ENCODE assay signal across 14 mouse cellular contexts in genomic region chr1:181285600-181285999, GRCm38 (mm10).
DNase-seq lines count a peak whose midpoint lies in the region; ATAC-seq lines count a peak whose summit lies in the region.
"Had no signal": no experiment of that assay in that cellular context is flagged by ENCODE, and none has a peak within 500 bp of the region (broad histone marks: within the 10 kb centered on the region; RNA-seq: fewer than 3 reads in every experiment).

No protein-coding gene starts in this region.

- H3K36me3 ChIP-seq in embryonic facial prominence, embryonic 15.5 days = no peaks in the 10 kb centered on the region
- H3K36me3 ChIP-seq in forebrain, embryonic 12.5 days (replicated peaks) = no peaks in the 10 kb centered on the region

- 73% methylated on average over 8 of the region's 8 CpGs for WGBS in embryonic facial prominence, embryonic 15.5 days
- WGBS in forebrain, embryonic 12.5 days = 92% methylated on average over 8 of the region's 8 CpGs

- H3K4me2 ChIP-seq in embryonic facial prominence, embryonic 15.5 days (replicated peaks) = 0 out of 2 replicates have a peak overlapping the region, but pooled peaks have one; percentile 8
- no peak overlapping the region for H3K4me2 ChIP-seq in forebrain, embryonic 12.5 days
- H3K4me2 ChIP-seq: heart, embryonic 11.5 days had no signal

- no peak overlapping the region for H3K9ac ChIP-seq in embryonic facial prominence, embryonic 15.5 days
- H3K9ac ChIP-seq in forebrain, embryonic 12.5 days = no peak overlapping the region

- peak; percentile 25 for DNase-seq in kidney, adult 11 months
- no peak for DNase-seq in kidney, postnatal 10 days
- DNase-seq in brain, adult 2 months (ENCODE audit: low read depth, low spot score) = peak; percentile 46
- DNase-seq in layer of hippocampus, adult 9-11 months = peak; percentile 47
- DNase-seq in right cerebral cortex, postnatal 14 days = no peak
- DNase-seq in adrenal gland, postnatal 14 days = no peak
- DNase-seq: heart, postnatal 4 days; lung, adult 2 months; right cerebral cortex, postnatal 4 days had no signal

- no peak overlapping the region for H3K4me3 ChIP-seq in embryonic facial prominence, embryonic 15.5 days (replicated peaks)
- H3K4me3 ChIP-seq in forebrain, embryonic 12.5 days (replicated peaks) = no peak overlapping the region
- H3K4me3 ChIP-seq: megakaryocyte, embryonic 14.5 days had no signal

- H3K27ac ChIP-seq in embryonic facial prominence, embryonic 15.5 days (replicated peaks) = peak overlapping the region; percentile 45
- no peak overlapping the region for H3K27ac ChIP-seq in forebrain, embryonic 12.5 days

- peaks cover 7% of the 10 kb centered on the region; the same call in 1 of the 2 replicates for H3K4me1 ChIP-seq in embryonic facial prominence, embryonic 15.5 days
- no peaks in the 10 kb centered on the region for H3K4me1 ChIP-seq in forebrain, embryonic 12.5 days

- H3K9me3 ChIP-seq in embryonic facial prominence, embryonic 15.5 days (replicated peaks) = no peaks in the 10 kb centered on the region
- H3K9me3 ChIP-seq in forebrain, embryonic 12.5 days = no peaks in the 10 kb centered on the region

- peak; percentile 34; the same call in 1 of the 2 replicates for ATAC-seq in embryonic facial prominence, embryonic 15.5 days (ENCODE audit: insufficient number of reproducible peaks, low FRiP score, low TSS enrichment, low read depth)
- ATAC-seq in forebrain, embryonic 12.5 days (ENCODE audit: low FRiP score) = no peak
- ATAC-seq: inflammation-experienced regulatory T-cells, adult 6 months had no signal

- H3K27me3 ChIP-seq in embryonic facial prominence, embryonic 15.5 days = no peaks in the 10 kb centered on the region
- H3K27me3 ChIP-seq in forebrain, embryonic 12.5 days = no peaks in the 10 kb centered on the region

Comparison
In these comparisons a context has a peak if more than half of its experiments do, and no peak if none do; other contexts are left out.
1. DNase-seq: peak in kidney, adult 11 months (single experiment), brain, adult 2 months (single experiment) and layer of hippocampus, adult 9-11 months (single experiment); none in kidney, postnatal 10 days (single experiment), right cerebral cortex, postnatal 14 days (single experiment) and adrenal gland, postnatal 14 days (single experiment).